In the genomic region with DNA sequence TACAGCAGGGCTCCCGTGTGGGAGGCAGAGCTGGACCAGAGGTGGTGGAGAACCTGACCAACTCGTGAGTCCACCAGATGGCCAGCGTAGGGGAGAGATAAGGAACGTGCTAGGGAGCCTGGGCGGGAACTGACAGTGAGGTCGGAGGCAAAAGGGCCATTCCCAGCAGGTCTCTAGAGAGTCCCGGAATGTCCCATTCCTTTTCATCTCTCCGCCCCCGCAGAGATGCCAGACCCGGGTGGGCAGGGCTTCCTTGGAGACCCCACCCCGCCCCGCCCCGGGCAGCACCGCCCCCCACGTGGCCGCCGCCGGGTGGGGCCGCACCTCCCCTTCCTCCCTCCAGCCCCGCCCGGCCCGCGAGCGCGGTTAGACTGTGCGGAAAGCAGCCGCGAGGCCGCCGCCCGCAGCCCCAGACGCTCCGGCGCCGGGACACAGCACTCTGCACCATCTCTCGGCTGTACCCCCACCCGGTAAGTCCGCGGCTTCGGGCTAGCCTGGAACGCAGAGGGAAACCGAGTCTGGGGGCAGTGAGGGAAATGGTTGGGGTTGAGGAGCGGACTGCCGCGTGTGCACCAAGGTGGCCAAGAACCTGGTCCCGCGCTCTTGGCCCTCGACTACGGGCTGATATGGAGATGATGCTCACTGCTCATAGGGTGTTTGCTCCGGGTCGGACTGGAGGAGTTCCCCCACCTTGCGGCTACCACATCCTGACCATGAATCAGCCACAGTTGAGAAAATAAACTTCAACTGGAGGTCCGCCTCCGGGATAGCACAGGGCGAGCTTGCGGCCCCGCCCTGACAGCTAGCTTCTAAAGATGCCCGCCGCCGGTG, we compare ENCODE assay signal across 8 mouse cellular contexts. TPM values are rescaled to one million over a fixed set of nuclear protein-coding genes. Genes with fewer than 3 reads are reported as not detected.
DNase-seq lines count a peak whose midpoint lies in the region; ATAC-seq lines count a peak whose summit lies in the region.

Inf2 (plus strand) TSS at position 359 of the 831 bp plus-strand sequence.

- H3K4me3 ChIP-seq in hindbrain, embryonic 14.5 days (replicated peaks; ENCODE audit: low read length), result peak within 1 kb of the TSS; percentile 42

- no peak within 1 kb of the TSS for H3K27ac ChIP-seq in hindbrain, embryonic 14.5 days

- peak within 1 kb of the TSS; percentile 93 for H3K4me2 ChIP-seq in hindbrain, embryonic 14.5 days (replicated peaks)

- H3K9me3 ChIP-seq in hindbrain, embryonic 14.5 days (ENCODE audit: control insufficient read depth, low read length), result no peaks in the 10 kb centered on the region

- H3K9ac ChIP-seq in hindbrain, embryonic 14.5 days, result peak within 1 kb of the TSS; percentile 59

- WGBS in hindbrain, embryonic 14.5 days, result 0% methylated on average over 39 of the region's 60 CpGs

- H3K27me3 ChIP-seq in hindbrain, embryonic 14.5 days (ENCODE audit: control insufficient read depth, insufficient read depth, low read length), result peaks cover 31% of the 10 kb centered on the region

- peak; percentile 90 for DNase-seq in NIH3T3 (ENCODE audit: low read depth)
- peak; percentile 48 to 72 for DNase-seq in cerebellum, postnatal 25 days
- DNase-seq in gastrocnemius, adult 18-20 months (ENCODE audit: low spot score), result peak; percentile 81
- peak; percentile 44 for DNase-seq in hindbrain, embryonic 14.5 days (ENCODE audit: low spot score)
- DNase-seq in layer of hippocampus, postnatal 25 days (ENCODE audit: extremely low spot score in 1 of 2, low spot score in 1 of 2), result peak; percentile 66 to 67
- DNase-seq in lung, postnatal 10 days, result peak; percentile 86
- peak; percentile 64 for DNase-seq in ovary, postnatal 14 days (ENCODE audit: low spot score)
- DNase-seq in thymus, postnatal 25 days, result peak; percentile 86

- peaks cover 12% of the 10 kb centered on the region for H3K4me1 ChIP-seq in hindbrain, embryonic 14.5 days (replicated peaks; ENCODE audit: control insufficient read depth, insufficient read depth, low read length)

- H3K36me3 ChIP-seq in hindbrain, embryonic 14.5 days (replicated peaks; ENCODE audit: control insufficient read depth, insufficient read depth), result no peaks in the 10 kb centered on the region

- peak; percentile 64; the same call in 1 of the 2 replicates for ATAC-seq in hindbrain, embryonic 14.5 days (ENCODE audit: low FRiP score)

RNA-seq across cellular contexts. Expression of gene Inf2, which starts in this region (rescaled TPM):
- 10 to 100 TPM in 1 of 2 experiments, 1 to 10 TPM in 1; 7.7 to 11.0 TPM for total RNA-seq in gastrocnemius, adult 18-20 months (2021)
- 1.0 and 1.5 TPM in 2 replicates for polyA plus RNA-seq in hindbrain, embryonic 14.5 days (2014; fragmentation: Nextera tagmentation; extraction: Ambion mirVana)
- 100 to 1,000 TPM; 116 to 146 TPM for total RNA-seq in layer of hippocampus, postnatal 25 days (2021)

Comparison
In these comparisons a context has a peak if more than half of its experiments do, and no peak if none do; other contexts are left out.
1. RNA of gene Inf2 (total RNA-seq): 116 to 146 TPM in layer of hippocampus, postnatal 25 days; 7.7 to 11.0 TPM in gastrocnemius, adult 18-20 months; every median in the first group is over 4 times any median in the second.
2. Peak in every context shown above with its lines, with median percentiles within 50 percentile points of each other: DNase-seq.